Mouse (Mus musculus): ENCODE measurements around the gene Cnot9. TPM values are rescaled to one million over a fixed set of nuclear protein-coding genes. Genes with fewer than 3 reads are reported as not detected.
"Not testable (repeated sequence)": the region's sequence is repeated elsewhere in the genome, so short reads cannot be mapped to it uniquely, and the experiment has no call there.

Cnot9 gene
- polyA plus RNA-seq (2015; fragmentation: Nextera tagmentation; extraction: Ambion mirVana), result 69.4 and 70.5 TPM in 2 replicates

DNA sequence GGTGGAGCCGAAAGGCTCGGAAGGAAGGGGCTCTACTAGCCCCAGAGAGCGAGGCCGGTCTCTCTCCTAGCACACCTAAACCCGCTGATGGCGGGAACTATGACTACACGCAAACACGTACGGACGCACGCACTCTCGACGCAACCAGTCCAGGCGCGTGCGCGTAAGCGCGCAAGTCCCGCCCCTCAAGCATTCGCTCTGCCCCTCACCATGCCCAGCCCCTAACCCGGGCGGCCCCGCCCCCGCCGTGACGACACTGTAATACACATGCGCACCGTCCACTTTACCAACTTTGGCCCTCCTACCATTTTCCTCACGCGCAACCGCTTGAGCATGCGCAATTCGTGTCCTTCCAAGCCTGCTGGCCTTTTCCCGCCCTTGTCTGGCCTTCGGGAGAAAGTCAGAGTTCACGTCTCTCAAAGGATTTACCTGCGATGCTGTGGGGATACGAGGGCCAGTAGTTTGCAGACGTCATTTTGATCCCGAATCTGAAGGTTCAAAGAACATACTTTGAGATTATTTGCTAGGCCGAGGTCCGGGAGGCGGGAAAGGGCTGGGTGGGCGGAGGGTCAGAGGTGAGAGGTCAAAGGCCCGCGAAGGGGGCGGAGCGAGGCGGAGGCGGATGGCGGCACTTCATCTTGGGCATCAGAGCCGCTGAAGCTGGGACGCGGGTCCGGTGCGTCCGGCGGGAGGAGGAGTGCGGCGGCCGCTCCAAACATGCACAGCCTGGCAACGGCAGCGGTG lies at the start of gene Cnot9:
TSS of gene Cnot9 (plus strand) at position 338 of the 744 bp plus-strand sequence.
- under 1% methylated on average over 64 of the region's 64 CpGs for WGBS
- Histone ChIP-seq H3K4me2 (replicated peaks) (peak within 1 kb of the TSS; percentile 84), H3K9ac (peak within 1 kb of the TSS; percentile 96), H3K4me1 (peaks cover 33% of the 10 kb centered on the region), H3K36me3 (no peaks in the 10 kb centered on the region), H3K27me3 (no peaks in the 10 kb centered on the region), H3K9me3 (no peaks in the 10 kb centered on the region), H3K4me3 (peak within 1 kb of the TSS; percentile 87), H3K27ac (peak within 1 kb of the TSS; percentile 92)
- ATAC-seq (ENCODE audit: low FRiP score, low read depth), result peak; percentile 100

DNA sequence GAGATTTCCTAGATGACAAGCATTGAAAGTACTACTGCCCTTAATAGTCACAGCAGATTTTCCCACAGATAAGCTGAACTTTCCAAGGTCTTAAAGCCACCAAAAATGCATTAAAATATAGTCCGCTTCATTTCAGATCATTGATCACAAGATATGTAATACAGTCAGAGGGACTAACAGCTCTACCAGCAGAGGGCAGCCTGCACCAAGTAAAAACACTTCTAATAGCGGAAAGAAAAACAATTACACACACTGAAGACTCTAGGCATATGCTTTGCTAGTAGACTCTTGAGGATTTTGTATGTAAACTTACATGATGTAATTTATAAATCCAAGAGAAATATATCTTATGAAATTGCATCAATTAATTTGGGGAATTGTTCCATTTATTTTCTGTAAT lies 45.6 kb upstream of the Cnot9 start:
- no peak overlapping the region for H3K4me2 ChIP-seq (replicated peaks)
- H3K27me3 ChIP-seq, result no peaks in the 10 kb centered on the region
- H3K4me1 ChIP-seq, result no peaks in the 10 kb centered on the region
- ATAC-seq (ENCODE audit: low FRiP score, low read depth), result no peak
- no peak overlapping the region for H3K9ac ChIP-seq
- 75% methylated on average over 2 of the region's 2 CpGs for WGBS
- no peaks in the 10 kb centered on the region for H3K9me3 ChIP-seq
- no peak overlapping the region for H3K27ac ChIP-seq
- no peak overlapping the region for H3K4me3 ChIP-seq
- peaks cover 61% of the 10 kb centered on the region for H3K36me3 ChIP-seq

DNA sequence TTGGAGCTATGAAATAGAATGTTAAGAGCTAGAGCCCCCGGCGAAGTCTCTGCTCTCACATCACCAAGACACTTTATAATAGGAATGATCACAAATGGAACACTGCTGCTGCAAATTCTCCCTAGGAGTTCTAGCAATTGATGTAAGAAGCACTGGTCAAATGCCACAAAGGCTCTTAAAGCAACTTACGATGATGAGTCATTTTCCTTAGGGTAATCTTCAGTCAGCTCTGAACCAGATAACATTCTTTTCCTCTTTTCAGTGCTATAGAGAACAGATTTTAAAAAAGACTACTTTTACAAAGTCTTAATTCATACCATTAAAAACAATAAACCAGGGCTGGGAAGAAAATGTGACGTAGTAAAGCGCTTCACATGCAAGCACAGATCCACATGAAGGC lies 20.1 kb upstream of the Cnot9 start:
- Histone ChIP-seq H3K27ac (no peak overlapping the region), H3K4me2 (replicated peaks) (no peak overlapping the region), H3K9me3 (no peaks in the 10 kb centered on the region), H3K27me3 (no peaks in the 10 kb centered on the region), H3K4me1 (no peaks in the 10 kb centered on the region), H3K9ac (no peak overlapping the region), H3K4me3 (no peak overlapping the region), H3K36me3 (peaks cover 82% of the 10 kb centered on the region)
- 96% methylated on average over 5 of the region's 5 CpGs for WGBS
- no peak for ATAC-seq (ENCODE audit: low FRiP score, low read depth)

DNA sequence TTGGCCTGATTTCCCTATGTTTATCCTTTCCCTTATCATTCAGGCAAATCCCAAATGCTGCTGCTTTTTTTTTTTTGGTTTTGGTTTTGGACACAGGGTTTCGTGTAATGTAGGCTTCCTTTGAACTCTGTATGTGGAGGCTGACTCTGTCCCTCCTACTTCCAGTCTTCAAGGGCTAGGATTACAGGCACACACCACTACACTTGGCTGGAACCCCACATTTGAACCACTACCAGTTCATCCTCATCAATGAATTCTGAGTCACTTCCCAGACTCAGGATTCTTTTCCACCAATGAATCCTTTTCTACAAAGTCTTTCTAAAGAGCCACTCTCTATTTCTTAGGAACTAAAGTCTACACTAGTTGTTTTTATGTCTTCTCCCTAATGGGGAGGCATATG lies 4.8 kb upstream of the Cnot9 start:
- ATAC-seq (ENCODE audit: low FRiP score, low read depth), result no peak

DNA sequence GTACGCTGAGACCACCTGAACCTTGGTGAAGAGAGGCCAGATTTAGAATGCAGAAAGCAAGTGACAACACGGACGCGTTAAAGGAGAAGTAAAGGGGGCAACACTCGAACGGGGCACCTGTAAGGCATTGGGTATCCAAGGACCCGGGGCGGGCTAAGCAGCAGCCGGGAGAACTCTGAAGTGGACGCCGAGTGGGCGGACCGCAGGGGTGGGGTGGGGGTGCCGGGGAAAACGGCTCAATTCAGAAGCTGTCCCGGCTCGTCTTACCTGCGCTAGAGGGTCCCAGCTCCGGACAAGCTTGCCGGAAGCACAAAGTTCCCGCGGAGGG lies 501 bp upstream of the Cnot9 start:
- peak; percentile 73; the same call in 1 of the 2 replicates for ATAC-seq (ENCODE audit: low FRiP score, low read depth)
- H3K4me1 ChIP-seq, result peaks cover 33% of the 10 kb centered on the region

More for the DNA sequence above, 4.8 kb upstream of the Cnot9 start:
- 67% methylated on average over 1 of the region's 1 CpGs for WGBS
- Histone ChIP-seq H3K4me3 (no peak overlapping the region), H3K27ac (no peak overlapping the region), H3K27me3 (no peaks in the 10 kb centered on the region), H3K4me1 (peaks cover 12% of the 10 kb centered on the region), H3K4me2 (replicated peaks) (no peak overlapping the region), H3K9ac (no peak overlapping the region), H3K9me3 (no peaks in the 10 kb centered on the region), H3K36me3 (0 out of 2 replicates have a peak, but pooled peaks cover 3% of the 10 kb centered on the region)

DNA sequence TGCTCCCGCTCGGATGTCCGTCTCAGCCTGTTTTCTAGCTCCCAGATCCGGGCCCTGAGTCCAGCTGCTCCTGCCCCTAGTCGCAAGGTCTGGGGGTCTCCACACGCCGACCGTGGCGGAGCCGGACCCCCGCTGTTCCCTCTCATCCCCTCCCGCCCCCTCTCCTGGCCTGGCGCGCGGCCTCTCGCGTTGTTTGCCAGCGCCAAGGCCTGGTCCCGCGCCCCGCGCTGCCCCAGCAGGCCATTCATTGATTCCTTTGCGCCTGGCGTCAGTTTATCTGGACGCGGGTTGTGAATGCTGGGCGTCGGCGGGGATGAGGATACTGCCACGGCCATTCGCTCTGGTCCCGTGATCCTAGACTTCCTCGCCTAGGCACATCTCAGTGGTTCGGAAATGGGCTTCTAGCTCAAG lies 618 bp downstream of the Cnot9 start:
- H3K27ac ChIP-seq, result peak overlapping the region; percentile 92
- no peaks in the 10 kb centered on the region for H3K27me3 ChIP-seq
- no peaks in the 10 kb centered on the region for H3K9me3 ChIP-seq
- H3K4me1 ChIP-seq, result peaks cover 33% of the 10 kb centered on the region
- peak; percentile 2; the same call in 1 of the 2 replicates for ATAC-seq (ENCODE audit: low FRiP score, low read depth)
- peak overlapping the region; percentile 84 for H3K4me2 ChIP-seq (replicated peaks)
- H3K9ac ChIP-seq, result peak overlapping the region; percentile 96
- peak overlapping the region; percentile 87 for H3K4me3 ChIP-seq
- no peaks in the 10 kb centered on the region; the same call in 1 of the 2 replicates for H3K36me3 ChIP-seq
- WGBS, result under 1% methylated on average over 34 of the region's 34 CpGs

More for the DNA sequence above, 501 bp upstream of the Cnot9 start:
- Histone ChIP-seq H3K27me3 (no peaks in the 10 kb centered on the region), H3K9ac (peak overlapping the region; percentile 79), H3K9me3 (no peaks in the 10 kb centered on the region), H3K27ac (peak overlapping the region; percentile 79), H3K4me2 (replicated peaks) (peak overlapping the region; percentile 81), H3K36me3 (no peaks in the 10 kb centered on the region), H3K4me3 (peak overlapping the region; percentile 87)
- WGBS, result 1% methylated on average over 22 of the region's 22 CpGs

DNA sequence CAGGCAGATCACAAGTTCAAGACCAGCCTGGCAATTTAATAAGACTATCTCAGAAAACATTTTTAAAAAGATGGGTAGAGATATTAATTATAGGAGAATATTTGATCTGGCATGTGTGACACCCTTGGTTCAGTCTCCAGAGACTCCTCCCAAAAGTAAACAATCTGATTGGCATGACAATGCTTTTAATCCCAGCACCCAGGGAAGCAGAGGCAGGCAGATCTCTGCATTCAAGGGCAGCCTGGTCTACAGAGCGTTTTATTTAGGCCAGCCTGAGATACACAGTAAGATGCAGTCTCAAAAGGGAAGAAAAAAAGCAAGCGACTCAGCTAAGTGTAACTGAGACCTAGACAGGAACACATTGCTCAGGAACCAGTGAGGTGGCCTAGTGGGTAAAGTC lies 1.9 kb downstream of the Cnot9 start:
- 96% methylated on average over 2 of the region's 2 CpGs for WGBS
- Histone ChIP-seq H3K9me3 (no peaks in the 10 kb centered on the region), H3K4me1 (peaks cover 33% of the 10 kb centered on the region), H3K27me3 (no peaks in the 10 kb centered on the region), H3K4me3 (peak overlapping the region; percentile 87), H3K9ac (peak overlapping the region; percentile 96; the same call in 1 of the 2 replicates), H3K27ac (no peak overlapping the region), H3K4me2 (replicated peaks) (peak overlapping the region; percentile 84), H3K36me3 (peaks cover 8% of the 10 kb centered on the region)
- ATAC-seq (ENCODE audit: low FRiP score, low read depth), result no peak

DNA sequence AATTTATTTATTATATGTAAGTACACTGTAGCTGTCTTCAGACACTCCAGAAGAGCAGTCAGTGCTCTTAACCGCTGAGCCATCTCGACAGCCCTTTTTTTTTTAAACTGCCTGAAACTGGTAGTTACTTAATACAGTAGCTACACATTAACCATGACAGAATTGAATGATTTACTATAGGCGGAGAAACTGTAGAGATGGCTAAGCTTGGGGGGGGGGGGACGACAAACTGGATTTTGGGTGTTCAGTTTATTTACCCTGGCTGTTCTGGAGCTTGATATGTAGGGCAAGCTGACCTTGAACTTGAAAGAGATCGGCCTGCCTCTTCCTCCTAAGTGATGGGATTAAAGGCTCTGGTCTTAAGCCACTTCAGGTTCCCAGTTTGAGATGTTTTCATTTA lies 5.4 kb downstream of the Cnot9 start:
- peaks cover 26% of the 10 kb centered on the region for H3K36me3 ChIP-seq
- H3K27ac ChIP-seq, result no peak overlapping the region
- no peak overlapping the region for H3K9ac ChIP-seq
- ATAC-seq (ENCODE audit: low FRiP score, low read depth), result no peak
- H3K27me3 ChIP-seq, result no peaks in the 10 kb centered on the region
- H3K4me3 ChIP-seq, result no peak overlapping the region
- H3K9me3 ChIP-seq, result no peaks in the 10 kb centered on the region
- WGBS, result 95% methylated on average over 5 of the region's 5 CpGs
- H3K4me1 ChIP-seq, result peaks cover 21% of the 10 kb centered on the region
- H3K4me2 ChIP-seq (replicated peaks), result no peak overlapping the region

DNA sequence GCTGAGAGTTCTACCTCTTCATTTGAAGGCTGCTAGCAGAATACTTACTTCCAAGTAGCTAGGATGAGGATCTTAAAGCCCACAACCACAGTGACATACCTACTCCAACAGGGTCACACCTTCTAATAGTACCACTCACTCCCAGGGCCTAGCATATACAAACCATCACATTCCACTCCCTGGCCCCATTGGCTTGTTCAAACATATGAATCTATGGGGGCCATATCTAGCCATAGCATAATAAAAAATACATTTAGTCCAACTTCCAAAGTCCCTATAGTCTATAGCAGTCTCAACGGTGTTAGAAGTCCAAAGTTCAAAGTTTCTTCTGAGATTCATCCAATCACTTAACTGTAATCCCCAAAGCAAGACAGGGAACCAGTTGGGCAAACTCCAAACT lies 7.1 kb downstream of the Cnot9 start:
- H3K9me3 ChIP-seq; H3K4me3 ChIP-seq; H3K9ac ChIP-seq; H3K4me1 ChIP-seq; H3K27ac ChIP-seq; H3K27me3 ChIP-seq; H3K4me2 ChIP-seq (replicated peaks); ATAC-seq (ENCODE audit: low FRiP score, low read depth): not testable (repeated sequence)
- peaks cover 36% of the 10 kb centered on the region for H3K36me3 ChIP-seq
- WGBS, result 91% methylated on average over 1 of the region's 1 CpGs

DNA sequence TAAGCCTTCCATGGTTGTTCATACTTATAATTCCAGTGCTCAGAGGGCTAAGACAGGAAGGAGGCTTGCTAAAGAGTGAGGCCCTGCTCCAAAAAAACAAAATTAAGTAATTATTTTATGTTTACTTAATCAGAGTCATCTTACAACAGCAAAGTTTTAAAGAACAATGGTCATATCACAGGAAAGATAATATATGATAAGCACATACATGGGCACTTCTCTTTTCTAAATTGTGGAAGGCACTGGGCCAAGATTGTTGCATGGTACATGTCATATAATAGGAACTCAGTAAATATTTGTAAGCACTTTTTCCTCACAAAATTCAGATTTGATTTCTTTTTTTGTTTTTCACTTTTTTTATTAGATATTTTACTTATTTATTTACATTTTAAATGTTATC lies 14.0 kb downstream of the Cnot9 start:
- Histone ChIP-seq H3K27ac (no peak overlapping the region), H3K4me1 (no peaks in the 10 kb centered on the region), H3K4me2 (replicated peaks) (no peak overlapping the region), H3K4me3 (no peak overlapping the region), H3K27me3 (no peaks in the 10 kb centered on the region), H3K9me3 (no peaks in the 10 kb centered on the region), H3K9ac (no peak overlapping the region), H3K36me3 (peaks cover 69% of the 10 kb centered on the region)
- no peak for ATAC-seq (ENCODE audit: low FRiP score, low read depth)

DNA sequence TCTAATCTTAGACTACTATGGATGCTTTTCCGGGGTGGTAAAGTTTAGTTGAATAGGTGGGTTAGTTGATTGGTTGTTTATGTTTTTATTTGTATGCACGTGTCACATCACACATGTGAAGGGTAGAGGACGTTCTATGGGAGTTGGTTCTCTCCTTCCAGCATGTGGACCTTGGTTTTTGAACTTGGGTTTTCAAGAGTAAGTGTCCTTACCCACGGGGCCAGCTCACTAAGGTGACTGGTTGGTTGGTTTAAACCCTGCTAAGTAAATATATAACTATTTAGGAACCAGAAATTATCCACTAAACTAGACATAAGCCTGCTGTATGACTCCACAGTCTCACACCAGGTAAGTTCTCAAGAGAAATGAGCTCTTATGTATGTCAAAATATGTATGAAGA lies 18.9 kb downstream of the Cnot9 start:
- no peaks in the 10 kb centered on the region for H3K27me3 ChIP-seq
- H3K9me3 ChIP-seq, result no peaks in the 10 kb centered on the region
- no peak overlapping the region for H3K27ac ChIP-seq
- 96% methylated on average over 4 of the region's 4 CpGs for WGBS
- H3K36me3 ChIP-seq, result peaks cover 91% of the 10 kb centered on the region
- no peaks in the 10 kb centered on the region for H3K4me1 ChIP-seq
- no peak overlapping the region for H3K9ac ChIP-seq
- H3K4me2 ChIP-seq (replicated peaks), result no peak overlapping the region
- no peak for ATAC-seq (ENCODE audit: low FRiP score, low read depth)
- H3K4me3 ChIP-seq, result no peak overlapping the region

DNA sequence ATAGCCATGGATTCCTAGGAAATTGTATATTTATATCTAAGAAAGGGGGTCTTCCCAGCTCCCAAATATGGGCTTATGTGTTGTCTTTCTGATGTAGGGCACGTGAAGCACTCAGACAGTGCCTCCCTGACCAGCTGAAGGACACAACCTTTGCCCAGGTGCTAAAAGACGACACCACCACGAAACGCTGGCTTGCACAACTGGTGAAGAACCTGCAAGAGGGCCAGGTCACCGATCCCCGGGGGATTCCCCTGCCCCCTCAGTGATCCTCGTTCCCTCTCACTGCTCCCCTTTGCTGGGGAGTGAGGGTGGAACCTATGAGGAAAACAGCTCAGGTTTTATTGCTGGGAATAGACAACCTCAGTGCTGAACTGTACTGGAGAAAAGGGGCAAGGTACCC lies 22.7 kb downstream of the Cnot9 start:
- Histone ChIP-seq H3K9me3 (no peaks in the 10 kb centered on the region), H3K4me1 (no peaks in the 10 kb centered on the region), H3K9ac (no peak overlapping the region), H3K4me2 (replicated peaks) (no peak overlapping the region), H3K27ac (no peak overlapping the region), H3K36me3 (peaks cover 93% of the 10 kb centered on the region), H3K4me3 (no peak overlapping the region), H3K27me3 (no peaks in the 10 kb centered on the region)
- WGBS, result 91% methylated on average over 7 of the region's 7 CpGs
- ATAC-seq (ENCODE audit: low FRiP score, low read depth), result no peak

DNA sequence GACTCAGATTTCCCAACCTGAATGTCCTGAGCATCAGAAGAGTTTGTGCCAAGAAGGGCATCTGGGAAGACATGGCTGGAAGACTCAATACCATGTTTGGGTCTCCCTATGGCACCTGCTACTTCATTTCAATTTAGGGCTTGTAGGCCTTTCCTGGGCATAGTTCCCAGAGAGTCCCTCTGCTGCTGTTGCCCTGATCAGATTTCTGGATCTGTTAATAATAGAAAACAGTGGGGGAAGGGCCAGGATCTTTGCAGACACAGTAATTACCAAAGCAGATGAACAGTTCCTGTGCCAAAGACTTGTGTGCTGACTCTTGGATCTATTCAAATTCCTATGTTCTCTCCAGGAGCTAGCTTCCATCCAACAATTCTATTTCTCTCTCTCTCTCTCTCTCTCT lies 32.8 kb downstream of the Cnot9 start:
- H3K4me2 ChIP-seq (replicated peaks), result no peak overlapping the region
- peaks cover 11% of the 10 kb centered on the region; the same call in 1 of the 2 replicates for H3K4me1 ChIP-seq
- H3K4me3 ChIP-seq, result no peak overlapping the region
- H3K27me3 ChIP-seq, result peaks cover 4% of the 10 kb centered on the region; the same call in 1 of the 2 replicates
- H3K27ac ChIP-seq, result no peak overlapping the region
- no peak for ATAC-seq (ENCODE audit: low FRiP score, low read depth)
- H3K9me3 ChIP-seq, result no peaks in the 10 kb centered on the region
- no peak overlapping the region for H3K9ac ChIP-seq
- H3K36me3 ChIP-seq, result no peaks in the 10 kb centered on the region
